Mouse (Mus musculus) embryonic facial prominence, embryonic 10.5 days (tissue): ENCODE results near the gene Pak4. TPM values are rescaled to one million over a fixed set of nuclear protein-coding genes. Genes with fewer than 3 reads are reported as not detected.

ENCODE experiments used
- DNase-seq: peaks from one replicate; pipeline ENCODE4 v3.0.0-alpha.2; 2017; ENCODE audit warnings: low spot score
- H3K27ac ChIP-seq: fragments of 300-500 bp; sonication (generic); replicated peaks from 2 replicates; pipeline ENCODE4 v1.5.1; 2016; ENCODE audit warnings: mild to moderate bottlenecking
- H3K27me3 ChIP-seq: fragments of 300-500 bp; sonication (generic); replicated peaks from 2 replicates; pipeline ENCODE4 v1.6.1; 2016; ENCODE audit warnings: low read depth, mild to moderate bottlenecking; ENCODE audit not compliant: poor library complexity, severe bottlenecking
- H3K36me3 ChIP-seq: fragments of 300-500 bp; sonication (generic); replicated peaks from 2 replicates; pipeline ENCODE4 v1.6.1; 2016; ENCODE audit warnings: mild to moderate bottlenecking, moderate library complexity
- H3K4me1 ChIP-seq: fragments of 300-500 bp; sonication (generic); 2 replicates; pipeline ENCODE4 v1.6.1; 2016
- H3K4me3 ChIP-seq: fragments of 300-500 bp; sonication (generic); 2 replicates; pipeline ENCODE4 v1.5.1; 2016; ENCODE audit warnings: mild to moderate bottlenecking, moderate library complexity
- H3K9me3 ChIP-seq: fragments of 300-500 bp; sonication (generic); 2 replicates; pipeline ENCODE4 v1.6.1; 2016; ENCODE audit warnings: mild to moderate bottlenecking
- WGBS: fragments of 180-500 bp; shearing (Covaris S2); methylation state at CpG from one replicate; pipeline ENCODE4 v1.1.7; 2016; 5-methylcytosine and 5-hydroxymethylcytosine counted together
- polyA plus RNA-seq: library from polyadenylated mRNA; unstranded; fragments of >200 nt; fragmentation: Nextera tagmentation; extraction: Ambion mirVana; gene quantifications from 2 replicates; pipeline ENCODE4 v1.2.1, GENCODE M21; 2016

Gene Pak4
- polyA plus RNA-seq, 1 experiment from 2014 or later = 70.1 TPM

DNA sequence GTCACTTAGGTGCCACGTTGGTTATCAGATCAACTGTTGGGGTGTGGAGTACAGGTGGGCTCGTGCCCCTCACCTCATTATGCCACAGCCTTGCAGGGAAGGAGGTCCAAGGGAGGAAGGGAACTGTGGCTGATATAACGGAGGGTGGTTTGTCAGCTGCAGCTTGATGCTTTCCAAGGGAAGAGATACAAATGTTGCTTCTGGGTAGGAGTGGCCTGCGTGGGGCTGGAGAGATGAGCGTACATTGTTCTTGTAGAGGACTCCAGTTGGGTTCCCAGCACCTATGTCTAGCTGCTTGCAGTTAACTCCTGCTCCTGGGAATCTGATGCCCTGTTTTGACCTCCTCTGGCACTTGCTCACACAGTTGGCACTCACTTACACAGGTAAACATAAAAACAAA is 5.2 kb upstream of the Pak4 start:
- Histone ChIP-seq H3K4me3 (no peak overlapping the region), H3K36me3 (no peaks in the 10 kb centered on the region), H3K9me3 (no peaks in the 10 kb centered on the region), H3K4me1 (0 out of 2 replicates have a peak, but pooled peaks cover 9% of the 10 kb centered on the region), H3K27ac (no peak overlapping the region), H3K27me3 (no peaks in the 10 kb centered on the region)
- DNase-seq = no peak
- 75% methylated on average over 5 of the region's 5 CpGs for whole genome bisulfite sequencing

DNA sequence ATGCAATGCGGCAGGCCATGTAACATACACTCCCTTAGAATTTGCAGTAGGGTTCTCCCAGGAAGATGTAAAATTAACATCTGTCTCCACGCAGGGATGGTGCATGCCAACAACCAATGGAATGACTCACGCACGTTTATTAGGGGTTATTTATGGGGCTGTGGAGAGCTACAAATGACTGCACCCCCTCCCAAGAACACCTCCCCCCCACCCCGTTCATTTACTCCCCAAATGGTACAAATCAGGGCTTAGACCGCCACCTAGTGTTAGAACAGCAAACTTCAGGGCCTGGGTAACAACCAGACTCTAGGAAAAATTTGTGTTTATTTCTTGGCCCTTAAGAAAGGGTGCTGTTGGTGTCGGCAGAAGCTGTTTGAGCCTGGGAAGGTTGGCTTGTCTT is 3.7 kb upstream of the Pak4 start:
- Histone ChIP-seq H3K27me3 (no peaks in the 10 kb centered on the region), H3K4me1 (peaks cover 18% of the 10 kb centered on the region), H3K9me3 (no peaks in the 10 kb centered on the region), H3K4me3 (no peak overlapping the region), H3K27ac (no peak overlapping the region), H3K36me3 (no peaks in the 10 kb centered on the region)
- WGBS = 31% methylated on average over 7 of the region's 7 CpGs
- DNase-seq = peak; percentile 61

DNA sequence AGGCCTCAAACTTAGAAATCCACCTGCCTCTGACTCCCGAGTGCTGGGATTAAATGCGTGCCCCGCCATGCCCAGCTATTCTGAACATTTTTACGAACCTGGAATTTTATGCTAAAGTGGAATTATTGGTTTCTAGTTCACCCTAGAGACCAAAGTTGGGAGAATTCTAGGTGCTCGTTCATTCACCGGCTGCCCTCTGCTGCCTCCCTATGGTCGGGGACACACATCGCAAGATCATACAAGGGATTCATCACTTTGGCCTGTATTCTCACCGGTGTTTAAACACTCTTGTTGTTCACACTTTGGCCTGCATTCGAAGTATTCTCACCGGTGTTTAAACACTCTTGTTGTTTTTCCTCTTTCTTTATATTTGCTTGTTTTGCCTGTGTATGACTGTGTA is 3.0 kb upstream of the Pak4 start:
- WGBS = 13% methylated on average over 11 of the region's 11 CpGs
- no peaks in the 10 kb centered on the region for H3K27me3 ChIP-seq
- no peak overlapping the region for H3K4me3 ChIP-seq
- no peaks in the 10 kb centered on the region for H3K9me3 ChIP-seq
- peaks cover 24% of the 10 kb centered on the region for H3K4me1 ChIP-seq
- DNase-seq = peak; percentile 70
- 0 out of 2 replicates have a peak, but pooled peaks cover 2% of the 10 kb centered on the region for H3K36me3 ChIP-seq
- H3K27ac ChIP-seq = no peak overlapping the region

GRCm38 (mm10) chr7:28598951-28599350 is 966 bp upstream of the Pak4 start:
- H3K27me3 ChIP-seq = no peaks in the 10 kb centered on the region
- H3K36me3 ChIP-seq = peaks cover 14% of the 10 kb centered on the region
- H3K9me3 ChIP-seq = no peaks in the 10 kb centered on the region
- H3K4me1 ChIP-seq = peaks cover 45% of the 10 kb centered on the region
- 65% methylated on average over 2 of the region's 2 CpGs for WGBS
- peak overlapping the region; percentile 96 for H3K27ac ChIP-seq
- peak overlapping the region; percentile 83; the same call in 1 of the 2 replicates for H3K4me3 ChIP-seq
- DNase-seq = no peak

DNA sequence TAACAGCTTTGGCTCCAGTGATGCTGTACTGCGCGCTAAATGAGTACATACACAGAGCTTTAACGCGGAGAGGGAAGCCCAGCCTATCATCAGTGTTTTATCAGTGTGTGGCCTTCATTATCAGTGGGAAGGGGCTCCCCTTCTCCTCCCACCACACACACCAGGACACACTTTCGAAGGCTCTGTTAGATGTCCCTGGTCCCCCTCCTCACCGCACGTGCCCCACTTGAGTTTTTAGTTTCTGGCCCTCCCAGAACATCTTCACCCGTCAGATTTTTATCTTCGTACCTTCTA is 761 bp downstream of the Pak4 start:
- no peaks in the 10 kb centered on the region for H3K27me3 ChIP-seq
- 13% methylated on average over 9 of the region's 9 CpGs for WGBS
- H3K4me1 ChIP-seq = peaks cover 62% of the 10 kb centered on the region
- peaks cover 20% of the 10 kb centered on the region for H3K36me3 ChIP-seq
- peak overlapping the region; percentile 96 for H3K27ac ChIP-seq
- peak; percentile 31 for DNase-seq
- peak overlapping the region; percentile 83 for H3K4me3 ChIP-seq
- H3K9me3 ChIP-seq = no peaks in the 10 kb centered on the region

DNA sequence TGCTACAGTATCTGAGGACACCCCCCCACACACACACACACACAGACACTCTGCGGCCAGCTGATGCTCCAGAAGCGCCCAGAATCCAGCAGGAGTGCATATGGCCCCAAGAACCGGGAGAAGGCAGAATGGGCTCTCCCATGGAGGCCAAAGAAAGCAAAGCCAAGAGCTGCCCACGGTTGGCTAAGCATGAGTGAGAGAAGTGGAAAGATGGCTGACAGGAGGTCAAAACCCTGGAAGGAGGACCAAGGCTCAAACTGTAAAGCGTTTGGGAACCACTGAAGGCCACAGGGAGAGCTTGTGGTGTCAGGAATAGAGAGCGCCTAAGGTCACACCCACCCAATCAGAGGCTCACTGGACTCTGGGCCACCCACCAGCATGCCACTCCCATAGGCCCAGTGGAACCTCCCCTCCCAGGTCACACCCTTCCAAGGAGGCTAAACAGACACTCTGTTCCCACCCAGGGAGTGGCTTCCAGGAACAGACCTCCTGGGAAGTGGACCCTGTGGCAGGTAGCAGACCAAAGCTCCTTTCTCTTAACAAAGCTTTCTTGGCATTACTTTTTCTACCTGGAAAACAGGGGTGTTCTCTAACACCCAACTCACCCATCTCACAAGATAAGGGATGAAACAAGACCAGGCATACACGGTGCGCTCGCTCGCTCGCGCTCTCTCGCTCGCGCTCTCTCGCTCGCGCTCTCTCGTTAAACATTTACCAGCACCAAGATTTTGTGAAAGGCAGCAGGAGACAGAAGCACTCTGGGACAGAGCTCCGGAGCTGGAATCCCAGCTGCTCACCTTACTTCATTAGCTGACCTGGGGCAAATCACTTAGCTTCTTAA is 1.3 kb downstream of the Pak4 start:
- Histone ChIP-seq H3K4me1 (peaks cover 68% of the 10 kb centered on the region), H3K36me3 (peaks cover 20% of the 10 kb centered on the region), H3K9me3 (no peaks in the 10 kb centered on the region), H3K4me3 (peak overlapping the region; percentile 83), H3K27ac (peak overlapping the region; percentile 96), H3K27me3 (no peaks in the 10 kb centered on the region)
- peak; percentile 41 for DNase-seq
- 44% methylated on average over 20 of the region's 20 CpGs for WGBS

GRCm38 (mm10) chr7:28595751-28596435 is 2.1 kb downstream of the Pak4 start:
- DNase-seq = no peak
- WGBS = 76% methylated on average over 8 of the region's 8 CpGs
- Histone ChIP-seq H3K27me3 (no peaks in the 10 kb centered on the region), H3K36me3 (peaks cover 20% of the 10 kb centered on the region), H3K27ac (peak overlapping the region; percentile 96; the same call in 1 of the 2 replicates), H3K9me3 (no peaks in the 10 kb centered on the region), H3K4me3 (peak overlapping the region; percentile 83), H3K4me1 (peaks cover 76% of the 10 kb centered on the region)

GRCm38 (mm10) chr7:28593206-28594111 is 4.5 kb downstream of the Pak4 start:
- 0 out of 2 replicates have a peak overlapping the region, but pooled peaks have one; percentile 12 for H3K4me3 ChIP-seq
- peaks cover 20% of the 10 kb centered on the region for H3K36me3 ChIP-seq
- H3K27me3 ChIP-seq = no peaks in the 10 kb centered on the region
- peaks cover 88% of the 10 kb centered on the region for H3K4me1 ChIP-seq
- no peaks in the 10 kb centered on the region for H3K9me3 ChIP-seq
- DNase-seq = no peak
- H3K27ac ChIP-seq = peak overlapping the region; percentile 54
- WGBS = 61% methylated on average over 14 of the region's 14 CpGs

- 48% methylated on average over 1 of the region's 1 CpGs for WGBS
- Histone ChIP-seq H3K36me3 (peaks cover 20% of the 10 kb centered on the region), H3K4me3 (no peak overlapping the region), H3K27ac (peak overlapping the region; percentile 30; the same call in 1 of the 2 replicates), H3K27me3 (no peaks in the 10 kb centered on the region), H3K4me1 (peaks cover 95% of the 10 kb centered on the region), H3K9me3 (no peaks in the 10 kb centered on the region)
- DNase-seq = no peak
Measured at GRCm38 (mm10) chr7:28591862-28592261, 6.1 kb downstream of the Pak4 start.

DNA sequence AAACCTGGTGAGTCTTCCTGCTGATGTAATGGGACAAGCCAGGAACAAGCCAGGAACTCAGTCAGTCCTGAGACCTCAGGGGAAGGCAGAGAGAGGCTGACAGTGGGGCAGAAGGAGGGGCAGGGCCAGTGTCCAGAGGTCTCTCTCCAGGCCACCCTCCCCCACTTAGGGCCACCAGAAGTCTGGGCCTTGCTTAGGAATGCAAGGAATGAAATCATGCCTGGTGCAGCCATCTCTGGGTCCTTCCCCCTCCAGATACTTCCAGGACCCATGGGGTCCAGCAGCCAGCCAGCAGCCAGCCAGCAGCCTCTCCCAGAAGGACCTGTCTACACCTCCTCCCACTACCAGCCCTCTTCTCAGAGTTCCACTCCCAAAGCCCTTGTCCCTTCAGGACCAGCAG is 10.3 kb downstream of the Pak4 start:
- Histone ChIP-seq H3K27ac (peak overlapping the region; percentile 79), H3K4me1 (peaks cover 92% of the 10 kb centered on the region)
- peak; percentile 30 for DNase-seq

DNA sequence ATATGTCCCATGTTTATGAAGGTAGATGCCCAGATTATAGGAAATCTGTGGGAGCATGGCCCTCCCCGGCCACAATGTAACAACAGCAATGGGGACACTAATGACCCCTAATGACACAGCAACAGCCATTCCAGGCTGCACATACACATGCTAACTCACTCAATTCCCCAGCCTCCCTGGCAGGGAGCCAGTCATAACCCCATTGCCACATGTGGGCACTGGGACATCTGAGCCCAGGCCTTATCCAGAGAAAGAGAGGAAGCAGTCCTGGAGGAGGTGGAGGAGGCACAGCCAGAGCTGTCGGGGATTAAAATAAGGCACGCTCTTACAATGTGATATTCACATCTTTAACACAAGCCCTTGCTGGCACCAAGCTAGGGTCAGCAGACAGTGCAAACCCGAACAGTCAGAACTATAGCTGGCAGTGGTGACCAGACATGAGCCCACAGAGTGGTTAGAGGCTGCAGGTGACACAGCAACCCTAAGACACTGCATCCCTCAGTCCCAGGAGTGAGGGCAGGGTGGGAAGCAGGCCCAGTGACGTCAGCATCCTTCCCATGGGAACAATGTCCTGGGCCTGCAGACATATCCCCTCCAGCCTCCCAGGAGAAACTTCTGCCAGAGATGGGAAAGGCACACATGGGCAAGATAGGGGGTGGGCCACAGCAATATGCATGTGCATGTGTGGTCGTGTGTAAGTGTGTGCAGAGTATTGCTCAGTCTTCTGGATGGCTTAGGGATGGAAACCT is 11.1 kb downstream of the Pak4 start:
- Histone ChIP-seq H3K27me3 (no peaks in the 10 kb centered on the region), H3K4me1 (peaks cover 84% of the 10 kb centered on the region), H3K27ac (peak overlapping the region; percentile 79), H3K36me3 (peaks cover 5% of the 10 kb centered on the region; the same call in 1 of the 2 replicates), H3K4me3 (no peak overlapping the region), H3K9me3 (no peaks in the 10 kb centered on the region)
- WGBS = 72% methylated on average over 6 of the region's 6 CpGs
- no peak for DNase-seq

More for the DNA sequence above, 10.3 kb downstream of the Pak4 start:
- Histone ChIP-seq H3K36me3 (peaks cover 6% of the 10 kb centered on the region; the same call in 1 of the 2 replicates), H3K4me3 (peak overlapping the region; percentile 21; the same call in 1 of the 2 replicates), H3K9me3 (no peaks in the 10 kb centered on the region), H3K27me3 (no peaks in the 10 kb centered on the region)
